Mouse (Mus musculus) olfactory bulb, adult 2 months (tissue): Measurements from ENCODE around the gene Per1. TPM values are rescaled to one million over a fixed set of nuclear protein-coding genes. Genes with fewer than 3 reads are reported as not detected.

Source experiments
- H3K27ac ChIP-seq: fragments of 200-500 bp; 2 replicates; pipeline ENCODE4 v1.5.1; 2012; ENCODE audit warnings: low read depth, low read length; ENCODE audit not compliant: insufficient read depth
- H3K4me1 ChIP-seq: fragments of 200-500 bp; 2 replicates; pipeline ENCODE4 v1.6.1; 2012; ENCODE audit warnings: low read length; ENCODE audit not compliant: control insufficient read depth, insufficient read depth
- H3K4me3 ChIP-seq: fragments of 200-500 bp; 2 replicates; pipeline ENCODE4 v1.5.1; 2012; ENCODE audit warnings: mild to moderate bottlenecking, low read depth, low read length, moderate library complexity; ENCODE audit not compliant: insufficient read depth
- CTCF ChIP-seq: fragments of 200-500 bp; IDR thresholded peaks from 2 replicates; pipeline ENCODE4 v1.5.1; 2012; ENCODE audit warnings: low read depth, mild to moderate bottlenecking, low read length, moderate library complexity; ENCODE audit not compliant: insufficient read depth
- POLR2A ChIP-seq: fragments of 200-500 bp; IDR thresholded peaks from 2 replicates; pipeline ENCODE4 v1.6.1; 2012; ENCODE audit warnings: mild to moderate bottlenecking, low read depth, low read length, moderate library complexity; ENCODE audit not compliant: insufficient read depth
- WGBS: fragments of 180-500 bp; shearing (Covaris S2); methylation state at CpG from one replicate; pipeline ENCODE4 v1.1.7; 2018; 5-methylcytosine and 5-hydroxymethylcytosine counted together
- polyA plus RNA-seq: library from polyadenylated mRNA; stranded (reverse); fragments of >200 nt; gene quantifications from 2 replicates; pipeline ENCODE4 v1.2.4, GENCODE M21; 2012; ENCODE audit warnings: low replicate concordance; ENCODE audit not compliant: missing spikeins, insufficient read depth, insufficient read length

Gene Per1
- polyA plus RNA-seq, 1 experiment, result not detected

GRCm38 (mm10) chr11:69095511-69096231 is 654 bp downstream of the Per1 start:
- Histone ChIP-seq H3K4me3 (peak overlapping the region; percentile 65), H3K4me1 (peaks cover 32% of the 10 kb centered on the region), H3K27ac (peak overlapping the region; percentile 99)
- WGBS, result under 1% methylated on average over 27 of the region's 27 CpGs
- TF ChIP-seq CTCF (no peak), POLR2A (no peak)

- Histone ChIP-seq H3K4me3 (peak overlapping the region; percentile 46), H3K27ac (peak overlapping the region; percentile 99), H3K4me1 (peaks cover 35% of the 10 kb centered on the region)
- WGBS, result 3% methylated on average over 9 of the region's 9 CpGs
- TF ChIP-seq POLR2A (no peak), CTCF (no peak)
Observed at GRCm38 (mm10) chr11:69096360-69096986, 1.5 kb downstream of the Per1 start.

- Histone ChIP-seq H3K27ac (peak overlapping the region; percentile 99), H3K4me1 (peaks cover 40% of the 10 kb centered on the region), H3K4me3 (peak overlapping the region; percentile 46)
- 1% methylated on average over 29 of the region's 29 CpGs for WGBS
- no peak for TF ChIP-seq CTCF
- TF ChIP-seq POLR2A, result peak; percentile 57
Observed at GRCm38 (mm10) chr11:69096987-69097900, 2.2 kb downstream of the Per1 start.

- Histone ChIP-seq H3K4me3 (peak overlapping the region; percentile 83), H3K27ac (peak overlapping the region; percentile 99), H3K4me1 (peaks cover 49% of the 10 kb centered on the region)
- no peak for TF ChIP-seq POLR2A
- TF ChIP-seq CTCF, result no peak
- WGBS, result 5% methylated on average over 8 of the region's 8 CpGs
Observed at GRCm38 (mm10) chr11:69098039-69098761, 3.2 kb downstream of the Per1 start.

GRCm38 (mm10) chr11:69098762-69099091 is 3.7 kb downstream of the Per1 start:
- Histone ChIP-seq H3K4me1 (peaks cover 54% of the 10 kb centered on the region), H3K27ac (peak overlapping the region; percentile 99), H3K4me3 (peak overlapping the region; percentile 83)
- under 1% methylated on average over 19 of the region's 19 CpGs for WGBS
- TF ChIP-seq CTCF (no peak), POLR2A (peak; percentile 67)

GRCm38 (mm10) chr11:69099177-69099914 is 4.3 kb downstream of the Per1 start:
- Histone ChIP-seq H3K27ac (peak overlapping the region; percentile 99), H3K4me1 (peaks cover 60% of the 10 kb centered on the region), H3K4me3 (peak overlapping the region; percentile 83)
- 1% methylated on average over 22 of the region's 22 CpGs for WGBS
- TF ChIP-seq CTCF, result no peak
- TF ChIP-seq POLR2A, result no peak

GRCm38 (mm10) chr11:69099915-69100345 is 4.9 kb downstream of the Per1 start:
- no peak for TF ChIP-seq CTCF
- TF ChIP-seq POLR2A, result 0 out of 2 replicates have a peak, but pooled peaks have one; percentile 12
- Histone ChIP-seq H3K4me1 (peaks cover 63% of the 10 kb centered on the region), H3K4me3 (peak overlapping the region; percentile 83), H3K27ac (peak overlapping the region; percentile 99)
- WGBS, result under 1% methylated on average over 23 of the region's 23 CpGs
